Mouse (Mus musculus) right cerebral cortex, postnatal 10 days (tissue): ENCODE measurements around the gene Tnfaip8l2.

ENCODE experiments used
- DNase-seq, 2 experiments: peaks; one replicate each; pipeline ENCODE4 v3.0.0; 2021; ENCODE audit warnings: low spot score in 2 of 2

The Tnfaip8l2 gene

DNA sequence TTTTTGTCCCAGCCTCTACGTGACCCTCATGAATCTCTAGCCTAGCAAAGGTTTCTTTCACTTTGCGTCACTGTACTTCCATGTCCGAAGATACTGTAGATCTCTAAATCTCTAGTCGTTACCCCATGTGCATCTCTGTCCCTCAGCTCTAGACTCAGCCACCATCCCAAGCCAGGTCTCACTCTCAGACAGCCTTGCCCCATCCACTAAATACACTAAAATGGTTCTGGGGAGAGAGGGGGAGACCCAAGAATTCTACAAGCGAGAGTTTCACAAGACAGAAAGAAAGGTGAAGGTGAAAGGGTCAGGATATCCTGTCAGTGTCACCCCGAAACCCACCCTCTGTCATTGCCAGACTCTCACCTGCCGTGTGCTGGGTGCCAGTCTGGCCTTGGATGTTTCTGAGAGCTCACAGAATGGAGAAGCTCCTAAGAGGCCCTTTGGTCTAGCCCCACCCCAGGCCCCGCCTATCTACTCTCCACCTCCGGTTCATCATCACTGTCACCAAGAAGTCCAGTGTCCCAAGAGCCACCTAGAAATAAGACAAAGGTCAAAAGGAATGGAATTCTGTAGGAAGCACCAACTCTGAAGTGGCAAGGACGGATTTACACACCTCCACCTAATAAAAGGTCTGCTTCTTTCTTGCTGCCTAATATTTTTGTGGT lies at the start of gene Tnfaip8l2:
Tnfaip8l2 (minus strand) TSS at position 409 of the 665 bp plus-strand sequence.
- no peak for DNase-seq

DNA sequence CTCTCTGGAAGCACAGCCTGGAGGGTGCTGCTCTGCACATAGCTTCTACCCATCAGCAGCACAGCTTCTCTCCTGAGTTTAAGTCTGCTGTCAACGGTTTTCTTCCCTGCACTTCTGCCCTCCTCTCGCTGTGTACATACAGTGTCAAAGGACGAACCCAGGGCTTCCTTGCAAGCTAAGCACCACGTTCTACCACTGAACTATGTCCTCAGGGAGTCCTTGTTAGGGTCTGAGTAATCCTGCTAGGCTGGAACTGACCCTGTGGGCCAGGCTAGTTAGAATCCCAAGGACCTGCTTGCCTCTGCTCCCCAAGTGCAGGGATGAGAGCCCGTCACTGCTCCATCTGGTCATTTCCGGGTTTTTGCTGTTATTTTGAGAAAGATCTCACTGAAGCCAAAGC lies 44.7 kb upstream of the Tnfaip8l2 start:
- no peak for DNase-seq

DNA sequence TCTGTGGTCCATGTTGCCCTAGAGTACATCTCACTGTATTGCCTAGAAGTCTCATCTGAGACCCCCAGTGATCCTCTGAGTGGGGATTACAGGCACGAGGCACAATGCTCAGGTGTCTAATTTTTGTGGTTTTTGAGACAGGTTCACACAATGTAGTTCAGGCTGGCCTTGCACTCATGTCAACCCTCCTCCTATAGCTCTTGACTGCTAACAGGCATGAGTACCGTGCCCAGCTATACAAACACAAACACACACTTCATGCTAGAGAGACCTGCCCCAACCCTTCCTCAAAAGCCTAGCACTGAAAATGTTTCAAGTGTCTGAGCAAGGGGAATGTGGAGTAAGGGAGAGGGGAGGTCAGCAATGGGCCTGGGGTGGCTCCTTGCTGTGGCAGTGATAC lies 43.9 kb upstream of the Tnfaip8l2 start:
- no peak for DNase-seq

DNA sequence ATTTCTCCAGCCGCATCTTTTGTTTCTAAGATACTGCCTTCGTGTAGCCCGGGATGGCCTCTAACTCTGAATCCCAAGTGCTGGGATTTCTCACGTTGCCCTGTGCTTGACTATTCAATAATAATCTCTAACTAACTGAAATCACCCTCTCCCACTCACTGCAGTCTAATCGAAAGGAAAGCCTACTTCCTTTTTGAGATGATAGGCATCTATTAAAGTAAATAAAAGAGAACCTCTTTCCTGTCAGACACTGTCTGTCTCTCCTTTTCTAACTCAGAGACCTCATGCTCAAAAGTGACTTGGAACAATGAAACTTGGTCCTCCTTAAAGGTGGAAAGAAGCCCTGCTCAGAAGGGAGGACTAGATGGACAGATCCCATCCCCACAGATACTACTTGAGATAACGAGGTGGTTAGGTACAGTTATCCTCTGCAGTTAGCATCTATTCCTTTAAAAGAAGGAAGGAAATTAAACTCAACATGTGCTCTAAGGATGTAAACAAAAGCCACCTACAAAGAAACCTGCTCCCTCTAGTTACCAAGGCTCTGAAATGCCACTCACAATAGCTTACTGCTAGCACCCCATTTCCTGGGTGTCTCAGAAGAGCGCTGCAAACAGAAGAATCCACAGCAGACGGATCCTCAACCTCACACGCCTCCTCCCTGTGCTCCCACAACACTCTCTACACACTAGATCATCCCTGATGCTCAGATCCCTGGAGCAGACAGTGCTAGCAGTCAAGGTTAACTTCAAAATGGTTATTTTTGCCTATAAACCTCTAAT lies 42.8 kb upstream of the Tnfaip8l2 start:
- DNase-seq, result no peak

DNA sequence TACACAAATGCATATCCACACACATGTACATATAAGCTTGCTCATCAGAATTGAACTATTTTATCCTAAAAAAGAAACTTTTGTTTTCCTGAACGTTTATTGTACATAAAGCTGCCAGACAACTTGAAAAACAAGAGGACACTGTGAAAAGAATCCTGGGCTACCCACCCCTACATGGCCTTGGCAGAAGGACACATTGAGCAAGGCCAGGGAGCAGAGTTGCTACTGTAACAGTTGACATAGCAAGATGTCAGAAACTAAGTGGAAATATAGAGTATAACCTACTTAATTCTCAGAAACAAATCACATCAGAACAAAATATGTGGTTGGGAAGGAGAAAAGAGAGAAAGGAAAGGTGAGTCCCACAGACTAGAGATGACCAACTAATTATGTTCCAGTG lies 39.7 kb upstream of the Tnfaip8l2 start:
- no peak for DNase-seq

DNA sequence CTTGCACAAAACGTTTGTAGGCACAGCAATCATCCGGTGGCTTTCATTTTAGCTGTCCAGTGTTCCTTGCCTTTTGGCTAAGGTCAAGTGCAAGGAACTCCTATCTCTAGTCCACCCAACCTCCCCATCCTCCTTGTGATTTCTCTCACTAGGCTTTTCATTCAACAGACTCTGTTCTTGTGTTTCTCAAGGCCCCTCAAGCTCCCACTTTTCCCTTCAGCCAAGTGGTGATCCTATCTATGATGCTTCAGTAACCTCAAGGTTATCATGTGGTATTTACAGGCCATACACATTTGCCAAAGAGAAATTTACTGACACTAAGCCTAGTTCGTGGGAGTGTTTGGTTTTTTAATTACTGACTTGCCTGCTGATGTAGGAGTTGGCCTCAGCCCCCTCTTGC lies 37.7 kb upstream of the Tnfaip8l2 start:
- no peak for DNase-seq

DNA sequence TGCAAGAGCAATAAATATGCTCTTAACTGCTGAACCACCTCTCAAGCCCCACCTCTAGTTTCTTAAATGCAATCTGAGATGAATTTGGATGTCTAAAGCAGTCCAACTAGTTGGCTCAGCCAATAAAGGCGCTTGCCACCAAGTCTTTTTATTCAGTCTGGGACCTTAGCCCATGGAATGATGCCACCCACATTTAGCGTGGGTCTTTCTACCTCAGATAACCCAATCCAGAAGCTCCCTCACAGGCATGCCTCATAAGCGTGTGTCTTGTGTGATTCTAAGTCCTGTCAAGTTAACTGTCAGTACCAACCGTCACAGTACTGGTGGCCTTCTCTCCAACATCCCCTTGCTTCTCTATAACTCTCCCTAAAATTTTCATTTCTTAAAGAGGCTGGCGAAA lies 36.8 kb upstream of the Tnfaip8l2 start:
- DNase-seq, result peak; percentile 69 to 80

DNA sequence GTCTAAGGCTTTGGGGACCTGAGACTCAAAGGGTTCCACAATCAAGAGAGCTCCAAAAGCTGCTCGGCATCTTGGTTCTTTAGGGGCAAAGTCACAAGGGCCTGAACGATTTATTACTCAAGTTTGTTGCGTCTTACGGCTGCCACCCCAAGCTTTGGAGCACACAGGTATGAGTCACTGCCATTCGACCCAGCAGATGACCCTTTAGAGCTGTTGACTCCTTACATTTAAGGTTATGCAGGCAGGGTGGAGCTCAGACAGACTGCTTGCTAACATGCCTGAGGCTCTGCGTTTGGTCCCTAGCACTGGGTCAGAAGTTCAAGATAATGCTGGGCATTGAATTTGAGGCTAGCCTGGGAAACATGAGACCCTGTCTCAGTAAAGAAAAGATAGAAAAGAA lies 35.4 kb upstream of the Tnfaip8l2 start:
- DNase-seq, result no peak

DNA sequence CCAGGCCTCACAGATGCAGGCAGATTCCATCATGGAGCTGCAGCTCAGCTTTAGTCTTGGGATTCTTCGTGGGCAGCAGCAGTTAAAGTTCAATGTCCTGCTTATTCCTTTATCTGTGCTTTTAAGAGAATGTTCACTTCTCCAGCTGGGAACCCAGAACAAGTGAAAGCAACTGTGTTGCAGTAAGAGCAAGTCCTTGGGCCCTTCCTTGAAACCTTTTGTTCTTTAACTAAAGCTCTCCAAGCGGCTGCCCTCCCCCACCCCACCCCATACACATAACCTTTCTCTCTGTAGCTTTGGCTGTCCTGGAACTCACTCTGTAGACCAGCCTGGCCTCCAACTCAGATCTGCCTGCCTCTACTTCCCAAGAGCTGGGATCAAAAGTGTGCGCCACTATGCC lies 34.3 kb upstream of the Tnfaip8l2 start:
- no peak for DNase-seq

DNA sequence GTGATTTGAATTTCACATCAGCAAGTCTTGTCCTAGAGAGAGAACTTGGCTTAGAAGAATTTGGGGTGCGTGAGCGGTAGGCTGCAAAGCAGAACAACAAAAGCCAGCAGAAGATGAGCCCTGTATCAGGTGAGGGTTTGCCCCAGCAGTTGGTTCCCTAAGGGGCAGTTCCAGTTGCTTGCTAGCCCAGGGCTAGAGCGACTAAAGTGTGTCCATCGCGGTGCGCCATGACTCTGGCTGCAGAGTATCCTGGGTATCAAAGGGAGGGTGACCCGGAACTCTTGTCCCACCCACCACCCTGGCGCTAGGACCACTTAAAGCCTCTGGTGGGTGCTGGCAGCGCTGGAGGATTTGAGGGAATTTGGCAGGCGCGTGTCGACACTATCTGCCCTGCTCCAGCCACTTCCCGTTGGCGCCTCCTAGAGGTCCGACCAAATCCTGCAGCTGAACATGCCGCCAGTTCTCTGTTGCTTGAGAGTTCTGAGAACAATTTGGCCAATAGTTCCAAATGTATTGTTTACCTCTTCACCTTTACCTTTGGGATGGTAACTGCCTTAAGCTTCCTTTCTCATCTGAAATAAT lies 31.9 kb upstream of the Tnfaip8l2 start:
- peak; percentile 83 to 87 for DNase-seq

DNA sequence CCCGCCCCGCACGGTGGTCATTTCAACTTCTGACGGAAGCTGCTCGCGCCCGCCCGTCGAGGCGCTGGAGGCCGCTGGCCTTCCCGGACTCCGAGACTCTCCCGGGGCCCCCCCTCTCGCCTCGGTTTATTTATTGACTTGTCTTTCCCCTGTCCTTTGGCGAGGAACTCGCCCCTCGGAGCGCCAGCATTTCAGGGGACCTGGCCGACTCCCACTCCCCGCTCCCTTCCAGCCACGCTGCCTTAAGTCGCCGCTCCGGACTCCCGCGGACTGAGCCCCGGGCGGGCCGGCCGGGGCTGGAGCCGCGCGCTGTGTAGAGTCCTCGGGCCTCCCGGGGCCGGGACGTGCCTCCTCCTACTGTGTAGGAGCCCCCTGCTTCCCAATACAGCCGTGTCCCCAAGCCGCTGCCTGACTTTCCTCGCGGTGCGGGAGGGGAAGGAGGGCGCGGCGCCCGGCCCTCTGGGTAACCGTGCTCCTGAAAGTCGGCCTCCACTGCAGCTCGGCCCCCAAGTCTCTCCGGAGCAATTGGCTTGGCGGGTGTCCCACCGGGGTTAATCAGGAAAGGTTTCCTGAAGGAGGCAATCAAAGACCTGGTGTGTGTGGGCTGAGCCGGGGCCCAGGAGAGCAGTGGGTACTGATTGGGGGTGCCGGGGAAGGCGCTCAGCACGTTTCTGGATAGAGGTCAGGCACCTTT lies 31.2 kb upstream of the Tnfaip8l2 start:
- peak in 1 of 2 experiments; percentile 47 for DNase-seq

DNA sequence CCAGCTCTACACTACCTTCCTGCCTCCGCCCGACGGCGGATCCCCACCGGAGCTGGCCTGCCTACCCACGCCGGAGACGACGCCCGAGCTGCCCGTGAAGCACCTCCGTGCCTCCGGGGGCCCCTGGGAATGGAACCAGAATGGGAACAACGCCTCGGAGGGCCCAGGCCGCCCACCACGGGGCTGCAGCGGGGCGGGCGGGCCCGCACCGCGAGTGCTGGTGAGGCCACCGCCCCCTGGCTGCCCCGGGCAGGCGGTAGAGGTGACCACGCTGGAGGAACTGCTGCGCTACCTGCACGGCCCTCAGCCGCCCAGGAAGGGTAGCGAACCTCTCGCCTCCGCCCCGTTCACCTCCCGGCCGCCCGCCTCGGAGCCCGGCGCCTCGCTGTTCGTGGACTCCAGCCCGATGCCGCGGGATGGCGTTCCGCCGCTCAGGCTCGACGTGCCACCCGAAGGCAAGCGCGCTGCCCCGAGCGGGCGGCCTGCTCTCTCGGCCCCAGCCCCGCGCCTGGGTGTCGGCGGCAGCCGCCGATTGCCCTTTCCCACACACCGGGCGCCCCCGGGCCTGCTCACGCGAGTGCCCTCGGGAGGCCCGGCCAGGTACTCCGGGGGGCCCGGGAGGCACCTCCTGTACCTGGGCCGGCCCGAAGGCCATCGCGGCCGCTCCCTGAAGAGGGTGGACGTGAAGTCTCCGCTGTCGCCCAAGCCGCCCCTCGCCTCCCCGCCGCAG lies 30.5 kb upstream of the Tnfaip8l2 start:
- DNase-seq, result no peak

DNA sequence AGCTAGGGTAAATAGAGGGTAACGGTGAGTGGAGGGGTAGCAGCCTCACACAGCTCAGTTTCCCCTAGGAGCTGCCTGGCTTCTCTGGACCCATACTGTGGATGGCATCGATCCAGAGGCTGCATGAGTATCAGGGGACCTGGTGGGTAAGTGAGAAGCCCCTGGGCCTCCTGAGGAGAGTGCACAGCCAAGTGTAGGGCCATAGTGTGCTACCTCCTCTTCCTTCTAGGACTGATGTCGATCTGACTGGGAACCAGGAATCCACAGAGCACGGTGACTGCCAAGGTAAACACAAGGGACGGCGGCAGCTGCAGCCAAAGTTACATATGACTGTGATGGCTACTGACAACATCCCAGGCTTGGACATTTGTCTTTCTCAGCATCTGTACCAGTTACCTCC lies 28.9 kb upstream of the Tnfaip8l2 start:
- DNase-seq, result no peak

DNA sequence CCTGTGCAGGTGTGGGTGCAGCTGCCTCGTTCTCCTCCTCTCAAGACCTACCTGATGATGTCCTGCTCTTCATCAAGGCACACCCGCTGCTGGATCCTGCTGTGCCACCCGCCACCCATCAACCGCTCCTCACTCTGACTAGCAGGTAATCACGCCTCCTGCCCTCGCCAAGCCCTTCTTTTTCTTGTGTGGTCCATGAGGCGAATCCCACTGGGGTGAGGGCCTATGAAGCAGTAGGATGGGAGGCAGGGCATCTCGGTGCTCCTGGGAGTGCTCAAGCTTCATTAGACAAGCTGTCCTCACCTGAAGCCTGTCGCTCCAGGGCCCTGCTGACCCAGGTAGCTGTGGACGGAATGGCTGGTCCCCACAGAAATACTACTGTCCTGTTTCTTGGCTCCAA lies 27.8 kb upstream of the Tnfaip8l2 start:
- DNase-seq, result no peak

DNA sequence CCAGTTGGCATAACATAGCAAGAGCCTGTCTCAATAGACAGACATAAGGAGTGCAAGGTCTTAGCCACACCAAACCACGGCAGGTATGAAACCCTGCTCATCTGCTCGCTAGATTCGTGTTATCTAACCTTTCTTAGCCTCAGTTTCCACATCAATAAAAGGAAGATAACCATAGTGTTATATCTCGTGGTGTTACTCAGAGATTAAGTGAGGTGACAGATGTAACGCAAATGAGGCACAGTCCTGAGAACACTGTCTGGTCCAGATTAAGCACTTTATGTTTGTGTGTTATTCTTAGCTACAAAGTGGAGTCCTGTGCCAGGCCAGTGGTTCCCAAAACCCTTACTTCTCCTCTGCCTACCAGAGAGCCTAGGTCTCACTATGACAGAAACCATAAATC lies 22.7 kb upstream of the Tnfaip8l2 start:
- DNase-seq, result no peak

DNA sequence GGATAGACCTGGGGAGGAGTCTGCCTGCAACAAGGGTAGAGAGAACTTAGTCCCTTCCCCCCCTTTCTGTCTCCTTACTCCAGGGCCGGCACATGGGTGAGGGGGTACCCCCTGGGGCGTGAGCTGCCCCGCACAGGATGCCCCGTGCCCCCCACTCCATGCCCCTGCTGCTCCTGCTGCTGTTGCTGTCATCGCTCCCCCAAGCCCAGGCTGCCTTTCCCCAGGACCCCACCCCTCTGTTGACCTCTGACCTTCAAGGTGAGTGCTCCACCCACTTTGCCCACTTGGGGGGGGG lies 22.0 kb upstream of the Tnfaip8l2 start:
- no peak for DNase-seq

DNA sequence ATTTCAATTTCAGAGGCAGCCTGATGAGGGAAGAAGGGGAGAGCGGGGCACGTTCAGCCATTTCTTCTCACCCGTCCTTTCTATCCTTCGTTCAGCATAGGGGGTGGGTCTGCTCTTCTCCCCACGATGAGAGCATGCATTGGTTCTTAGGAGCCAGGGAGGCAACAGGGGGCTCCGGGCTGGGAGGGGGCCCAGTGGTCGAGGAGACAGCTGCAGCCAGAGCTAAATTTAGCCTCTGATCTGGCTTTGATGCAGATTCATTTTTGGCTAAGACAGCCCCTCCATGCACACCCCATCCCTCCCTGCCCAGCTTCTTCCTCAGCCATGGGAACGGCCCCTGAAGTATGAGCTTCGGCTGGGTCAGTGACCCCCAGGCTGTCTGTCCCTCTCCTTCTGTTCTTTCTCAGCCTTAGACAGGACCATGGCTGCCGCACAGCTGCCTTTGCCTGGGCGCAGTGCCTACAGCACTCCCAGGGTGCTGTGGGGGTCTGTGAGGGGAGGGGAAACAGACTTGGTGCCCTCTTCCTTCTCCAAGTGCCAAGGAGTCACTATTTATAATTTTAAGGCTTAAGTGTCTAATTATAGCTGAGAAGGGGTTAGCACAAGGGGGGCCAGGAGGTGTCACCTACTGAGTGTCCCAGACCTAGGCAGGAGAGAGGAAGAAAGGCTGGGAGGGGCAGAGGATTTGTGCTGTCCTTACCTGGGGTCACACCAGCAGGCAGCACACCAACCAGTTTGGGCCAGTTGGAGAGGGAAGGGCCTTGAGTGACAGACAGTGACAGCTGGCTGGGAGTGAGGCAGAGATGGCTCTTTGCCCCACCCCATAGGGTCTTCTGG lies 21.5 kb upstream of the Tnfaip8l2 start:
- DNase-seq, result no peak

DNA sequence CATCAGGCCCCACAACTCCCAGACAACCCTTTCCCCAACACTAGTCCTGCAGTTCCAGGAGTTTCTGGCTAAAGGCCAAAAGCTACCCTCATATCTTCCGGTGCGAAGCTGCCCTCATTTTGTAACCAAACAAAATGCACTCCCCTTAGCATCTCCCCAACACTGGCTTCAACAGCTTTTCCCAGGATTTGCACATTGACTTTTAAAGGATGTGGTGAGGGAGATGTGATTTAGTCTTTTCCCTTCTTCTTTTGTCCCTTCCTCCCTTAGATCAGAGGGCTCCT lies 20.1 kb upstream of the Tnfaip8l2 start:
- DNase-seq, result no peak

DNA sequence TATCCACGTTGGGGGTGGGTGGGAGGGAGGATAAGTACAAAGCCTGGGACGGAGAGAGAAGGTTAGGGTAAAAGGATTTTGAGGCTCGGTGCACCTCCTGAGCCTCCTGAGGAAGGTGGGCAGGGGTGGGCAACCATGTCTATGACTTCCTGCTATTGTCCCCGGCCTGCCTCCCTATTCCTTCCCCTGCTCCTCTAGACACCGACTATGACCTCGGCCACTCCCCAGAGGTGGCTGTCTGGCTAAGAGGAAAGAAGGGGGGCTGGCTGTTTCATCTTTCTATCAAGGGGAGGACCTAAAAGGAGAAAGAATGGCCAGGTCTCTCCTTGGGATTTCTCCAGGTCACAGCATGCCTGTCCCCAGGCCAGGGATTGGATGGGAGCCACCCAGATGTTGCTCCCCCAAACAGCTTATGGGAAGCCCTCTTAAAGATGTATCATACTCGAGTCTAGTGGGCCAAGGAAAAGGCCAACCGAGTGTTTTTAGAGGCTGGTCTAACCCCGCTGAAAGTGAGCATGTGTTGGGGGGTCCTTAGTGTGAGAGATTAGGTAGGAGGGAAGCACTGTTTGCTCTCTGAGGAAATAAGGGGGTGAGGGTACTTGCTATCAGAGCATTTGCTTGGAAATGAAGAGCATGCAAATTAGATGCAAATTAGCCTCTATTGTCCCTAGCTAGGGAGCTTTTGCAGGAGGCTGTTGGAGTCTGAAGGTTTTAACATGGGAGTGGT lies 19.6 kb upstream of the Tnfaip8l2 start:
- DNase-seq, result no peak

DNA sequence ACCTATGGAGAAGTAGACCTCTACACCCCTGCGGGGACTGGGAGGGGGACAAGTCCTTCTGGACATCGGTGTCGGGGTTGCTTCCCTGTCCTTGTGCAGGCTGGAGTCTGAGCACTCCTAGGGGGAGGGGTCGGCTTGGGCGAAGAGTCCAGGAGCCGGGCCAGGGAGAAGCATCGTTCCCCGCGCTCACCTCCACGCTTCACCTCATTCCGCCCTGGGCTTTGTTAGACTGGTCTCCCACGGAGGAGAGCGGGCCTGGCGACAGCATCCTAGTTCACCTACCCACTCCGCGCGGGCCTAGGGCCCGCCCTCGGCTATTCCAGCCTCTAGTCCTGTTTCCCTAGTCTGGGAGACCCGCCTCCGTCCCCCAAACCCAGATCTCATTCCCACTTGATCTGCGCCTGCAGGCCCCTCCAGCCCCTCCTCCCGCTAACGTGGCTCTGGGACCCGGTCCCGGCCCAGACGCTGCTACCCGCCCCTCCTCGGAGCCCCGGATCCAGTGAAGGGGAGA lies 18.9 kb upstream of the Tnfaip8l2 start:
- DNase-seq, result peak in 1 of 2 experiments; percentile 55
